ENCODE assay signal across 8 mouse cellular contexts in the genomic region with DNA sequence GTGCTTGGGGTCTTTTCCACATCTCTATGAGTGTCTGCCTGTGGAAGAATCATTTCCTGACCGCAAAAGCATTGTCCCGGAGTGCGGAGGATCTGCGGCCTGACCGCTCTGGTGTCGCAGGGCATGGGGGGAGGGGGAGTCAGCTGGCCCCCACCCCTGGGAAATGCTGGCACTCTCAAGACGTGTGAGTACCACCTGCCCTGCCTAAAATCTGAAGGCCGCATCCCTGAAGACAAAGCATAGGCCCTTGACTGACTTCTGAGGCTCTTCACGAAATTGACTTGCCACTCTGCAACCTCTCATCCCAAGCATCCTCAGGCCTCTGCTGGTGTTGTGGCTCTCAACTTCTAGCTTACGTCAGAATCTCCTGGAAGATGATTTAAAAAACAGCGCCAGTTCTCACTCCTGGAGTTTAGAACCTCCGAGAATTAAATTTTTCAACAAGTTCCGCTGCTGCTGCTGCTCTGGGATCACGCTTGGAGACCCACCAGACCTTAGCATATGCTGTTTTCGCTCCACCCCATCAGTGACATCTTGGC. TPM values are rescaled to one million over a fixed set of nuclear protein-coding genes. Genes with fewer than 3 reads are reported as not detected.
DNase-seq lines count a peak whose midpoint lies in the region; ATAC-seq and TF ChIP-seq lines count a peak whose summit lies in the region.

No protein-coding gene starts in this region.

- H3K4me2 ChIP-seq in CH12.LX (ENCODE audit: insufficient read depth, low read depth, poor library complexity, severe bottlenecking), result peak overlapping the region; percentile 74
- H3K4me2 ChIP-seq in forebrain, embryonic 15.5 days (replicated peaks), result peak overlapping the region; percentile 84
- H3K4me2 ChIP-seq in liver, embryonic 16.5 days (ENCODE audit: low read depth, low read length), result peak overlapping the region; percentile 92

- H3K4me3 ChIP-seq in gastrocnemius, adult 2 months, result peak overlapping the region; percentile 96
- peak overlapping the region; percentile 77 to 95 (median 81) for H3K4me3 ChIP-seq in CH12.LX (replicated peaks in 1 of 3; ENCODE audit: low read depth in 2 of 3, low read length in 2 of 3, poor library complexity in 1 of 3)
- H3K4me3 ChIP-seq in forebrain, embryonic 15.5 days, result peak overlapping the region; percentile 69
- peak overlapping the region; percentile 81 for H3K4me3 ChIP-seq in liver, embryonic 16.5 days (ENCODE audit: low read depth, low read length)

- intact Hi-C loops in gastrocnemius, adult 2 months (cut with DNase I), result no loop called here

- no peak for TF ChIP-seq POLR2A in CH12.LX (IDR thresholded peaks at IDR 0.05; ENCODE audit: low read depth, low read length)

- DNase-seq in gastrocnemius, adult 2 months, result no peak
- DNase-seq in gastrocnemius, postnatal 10 days, result no peak
- DNase-seq in CH12.LX (ENCODE audit: extremely low read depth), result no peak
- DNase-seq in right cerebral cortex, postnatal 36 days (ENCODE audit: low spot score in 2 of 2), result no peak
- DNase-seq in frontal cortex, postnatal 10 days (ENCODE audit: low spot score in 2 of 2), result no peak
- no peak for DNase-seq in retina, postnatal 1 day

- H3K9me3 ChIP-seq in CH12.LX (replicated peaks; ENCODE audit: low read length), result peaks cover 2% of the 10 kb centered on the region
- H3K9me3 ChIP-seq in forebrain, embryonic 15.5 days, result no peaks in the 10 kb centered on the region
- H3K9me3 ChIP-seq in liver, embryonic 16.5 days (replicated peaks; ENCODE audit: control insufficient read depth, low read length), result no peaks in the 10 kb centered on the region

- no peak for TF ChIP-seq EP300 in CH12.LX (IDR thresholded peaks at IDR 0.05; ENCODE audit: low read length)

- H3K36me3 ChIP-seq in CH12.LX (replicated peaks in 1 of 2; ENCODE audit: control insufficient read depth in 1 of 2, insufficient read depth in 1 of 2, low read length in 1 of 2), result peaks cover 0 to 19% of the 10 kb centered on the region in 2 experiments
- H3K36me3 ChIP-seq in forebrain, embryonic 15.5 days, result no peaks in the 10 kb centered on the region
- H3K36me3 ChIP-seq in liver, embryonic 16.5 days (ENCODE audit: control insufficient read depth, insufficient read depth), result no peaks in the 10 kb centered on the region

- no peak for ATAC-seq in forebrain, embryonic 15.5 days (replicated peaks)
- no peak for ATAC-seq in liver, embryonic 16.5 days (ENCODE audit: low read depth)

- TF ChIP-seq CTCF in gastrocnemius, adult 2 months (IDR thresholded peaks at IDR 0.05), result no peak
- TF ChIP-seq CTCF in CH12.LX (conservative IDR thresholded peaks at IDR 0.05 in 1 of 2, IDR thresholded peaks at IDR 0.05 in 1 of 2; ENCODE audit: low read depth in 2 of 2, low read length in 2 of 2), result no peak

- no peaks in the 10 kb centered on the region for H3K79me2 ChIP-seq in CH12.LX (replicated peaks; ENCODE audit: control insufficient read depth, extremely low read depth, insufficient read depth, poor library complexity, severe bottlenecking)

- 27% methylated on average over 15 of the region's 15 CpGs for WGBS in forebrain, embryonic 15.5 days
- WGBS in liver, embryonic 16.5 days (ENCODE audit: insufficient replicate concordance), result 31% methylated on average over 15 of the region's 15 CpGs

- H3K4me1 ChIP-seq in CH12.LX (ENCODE audit: control insufficient read depth in 1 of 2, insufficient read depth in 2 of 2), result peaks cover 12 to 29% of the 10 kb centered on the region in 2 experiments
- H3K4me1 ChIP-seq in forebrain, embryonic 15.5 days, result peaks cover 26% of the 10 kb centered on the region
- peaks cover 5% of the 10 kb centered on the region for H3K4me1 ChIP-seq in liver, embryonic 16.5 days (ENCODE audit: control insufficient read depth, low read depth, low read length)

- no peaks in the 10 kb centered on the region for H3K27me3 ChIP-seq in CH12.LX (replicated peaks)
- H3K27me3 ChIP-seq in forebrain, embryonic 15.5 days, result no peaks in the 10 kb centered on the region
- no peaks in the 10 kb centered on the region; the same call in 1 of the 2 replicates for H3K27me3 ChIP-seq in liver, embryonic 16.5 days (ENCODE audit: control insufficient read depth, insufficient read depth, low read depth, low read length)

- no peak for TF ChIP-seq RAD21 in CH12.LX (IDR thresholded peaks at IDR 0.05; ENCODE audit: low read depth, low read length)

- peak overlapping the region; percentile 25; the same call in 1 of the 2 replicates for H3K9ac ChIP-seq in CH12.LX (ENCODE audit: insufficient read depth, low read depth)
- peak overlapping the region; percentile 83 for H3K9ac ChIP-seq in forebrain, embryonic 15.5 days (replicated peaks)
- 0 out of 2 replicates have a peak overlapping the region, but pooled peaks have one; percentile 37 for H3K9ac ChIP-seq in liver, embryonic 16.5 days (ENCODE audit: low read depth, low read length)

- peak overlapping the region; percentile 91 for H3K27ac ChIP-seq in gastrocnemius, adult 2 months
- no peak overlapping the region for H3K27ac ChIP-seq in CH12.LX (ENCODE audit: insufficient read depth, low read depth)
- peak overlapping the region; percentile 84 for H3K27ac ChIP-seq in forebrain, embryonic 15.5 days (replicated peaks)
- no peak overlapping the region for H3K27ac ChIP-seq in liver, embryonic 16.5 days (ENCODE audit: low read length)

- in situ Hi-C loops in CH12.LX (cut with MboI; ENCODE audit: low pct_ligation_motif_present, low pct_unique_long_range_greater_than_20kb, low sequenced_read_pairs), result no loop called here

- dilution Hi-C loops in CH12.LX (cut with MboI; ENCODE audit: extremely low pct_ligation_motif_present, extremely low pct_unique_long_range_greater_than_20kb, low sequenced_read_pairs), result no loop called here

TF ChIP-seq in CH12.LX, 34 proteins besides CTCF, POLR2A, EP300 and RAD21:
- TF ChIP-seq MAZ (IDR thresholded peaks at IDR 0.05; ENCODE audit: low read depth, low read length) (peak; percentile 60; the same call in 1 of the 2 replicates), MAX (IDR thresholded peaks at IDR 0.05; ENCODE audit: low read length) (no peak)

RNA-seq across cellular contexts. Expression of a gene that starts 0.4 kb away (rescaled TPM):
- total RNA-seq in gastrocnemius, adult 2 months (2021), result 1 to 10 TPM; 3.6 to 3.9 TPM
- total RNA-seq in gastrocnemius, postnatal 10 days (2021), result 10 to 100 TPM; 10.1 to 12.3 TPM
- total RNA-seq in CH12.LX (2012; rRNA removed) (15.5 and 20.2 TPM in 2 replicates), CH12.LX (2014; rRNA removed) (10.1 and 11.2 TPM in 2 replicates)
- polyA plus RNA-seq in CH12.LX (2012; ENCODE audit: insufficient read length, low read depth), result 15.2 and 16.3 TPM in 2 replicates
- polyA plus RNA-seq in forebrain, embryonic 15.5 days (2015; fragmentation: Nextera tagmentation; extraction: Ambion mirVana), result 9.3 and 11.7 TPM in 2 replicates
- 1.9 and 2.6 TPM in 2 replicates for polyA plus RNA-seq in liver, embryonic 16.5 days (2015; fragmentation: Nextera tagmentation; extraction: Ambion mirVana)

RNA-seq across cellular contexts. Expression of a gene that starts 23.9 kb away (rescaled TPM):
- total RNA-seq in gastrocnemius, adult 2 months (2021), result not detected
- 1 to 10 TPM; 1.3 to 1.5 TPM for total RNA-seq in gastrocnemius, postnatal 10 days (2021)
- total RNA-seq in CH12.LX (2012; rRNA removed) (36.8 and 46.9 TPM in 2 replicates), CH12.LX (2014; rRNA removed) (38.4 and 40.8 TPM in 2 replicates)
- 45.9 and 55.2 TPM in 2 replicates for polyA plus RNA-seq in CH12.LX (2012; ENCODE audit: insufficient read length, low read depth)
- 9.7 and 11.2 TPM in 2 replicates for polyA plus RNA-seq in forebrain, embryonic 15.5 days (2015; fragmentation: Nextera tagmentation; extraction: Ambion mirVana)
- 10.4 and 11.6 TPM in 2 replicates for polyA plus RNA-seq in liver, embryonic 16.5 days (2015; fragmentation: Nextera tagmentation; extraction: Ambion mirVana)

RNA-seq across cellular contexts. Expression of a gene that starts 24.1 kb away (rescaled TPM):
- 10 to 100 TPM; 50.4 to 59.8 TPM for total RNA-seq in gastrocnemius, adult 2 months (2021)
- 10 to 100 TPM; 50.2 to 63.1 TPM for total RNA-seq in gastrocnemius, postnatal 10 days (2021)
- total RNA-seq in CH12.LX (2012; rRNA removed) (104 and 114 TPM in 2 replicates), CH12.LX (2014; rRNA removed) (128 and 139 TPM in 2 replicates)
- polyA plus RNA-seq in CH12.LX (2012; ENCODE audit: insufficient read length, low read depth), result 86.6 and 95.2 TPM in 2 replicates
- 123 and 127 TPM in 2 replicates for polyA plus RNA-seq in forebrain, embryonic 15.5 days (2015; fragmentation: Nextera tagmentation; extraction: Ambion mirVana)
- polyA plus RNA-seq in liver, embryonic 16.5 days (2015; fragmentation: Nextera tagmentation; extraction: Ambion mirVana), result 55.7 and 56.6 TPM in 2 replicates

RNA-seq across cellular contexts. Expression of a gene that starts 26.6 kb away (rescaled TPM):
- total RNA-seq in gastrocnemius, adult 2 months (2021), result not detected
- not detected for total RNA-seq in gastrocnemius, postnatal 10 days (2021)
- not detected in 2 replicates for total RNA-seq in CH12.LX (2012; rRNA removed)
- 0.17 TPM in 1 of 2 replicates, not detected in the other for total RNA-seq in CH12.LX (2014; rRNA removed)
- not detected in 2 replicates for polyA plus RNA-seq in CH12.LX (2012; ENCODE audit: insufficient read length, low read depth)
- polyA plus RNA-seq in forebrain, embryonic 15.5 days (2015; fragmentation: Nextera tagmentation; extraction: Ambion mirVana), result not detected in 2 replicates
- not detected in 2 replicates for polyA plus RNA-seq in liver, embryonic 16.5 days (2015; fragmentation: Nextera tagmentation; extraction: Ambion mirVana)

RNA-seq across cellular contexts. Expression of a gene that starts 48.1 kb away (rescaled TPM):
- 10 to 100 TPM; 35.8 to 37.5 TPM for total RNA-seq in gastrocnemius, adult 2 months (2021)
- 10 to 100 TPM; 40.4 to 51.2 TPM for total RNA-seq in gastrocnemius, postnatal 10 days (2021)
- total RNA-seq in CH12.LX (2012; rRNA removed), result 324 and 412 TPM in 2 replicates
- 325 and 338 TPM in 2 replicates for total RNA-seq in CH12.LX (2014; rRNA removed)
- 452 and 493 TPM in 2 replicates for polyA plus RNA-seq in CH12.LX (2012; ENCODE audit: insufficient read length, low read depth)
- polyA plus RNA-seq in forebrain, embryonic 15.5 days (2015; fragmentation: Nextera tagmentation; extraction: Ambion mirVana), result 160 and 164 TPM in 2 replicates
- polyA plus RNA-seq in liver, embryonic 16.5 days (2015; fragmentation: Nextera tagmentation; extraction: Ambion mirVana), result 78.4 and 82.0 TPM in 2 replicates

Comparison
In these comparisons a context has a peak if more than half of its experiments do, and no peak if none do; other contexts are left out.
1. H3K27ac ChIP-seq: peak in gastrocnemius, adult 2 months (single experiment) and forebrain, embryonic 15.5 days (single experiment); none in CH12.LX (single experiment) and liver, embryonic 16.5 days (single experiment).
2. H3K9ac ChIP-seq: peak in every context shown above with its lines; median percentile 83 in forebrain, embryonic 15.5 days; 37 in liver, embryonic 16.5 days; 25 in CH12.LX.
3. RNA of a gene that starts 23.9 kb away (total RNA-seq): 36.8 to 46.9 TPM in CH12.LX; 1.3 to 1.5 TPM in gastrocnemius, postnatal 10 days and not detected in gastrocnemius, adult 2 months; every median in the first group is over 10 times any median in the second.
4. Peak in every context shown above with its lines, with median percentiles within 50 percentile points of each other: H3K4me3 ChIP-seq and H3K4me2 ChIP-seq.